Mouse (Mus musculus) layer of hippocampus, adult 6 months (tissue): ENCODE results near the gene Snx9. TPM values are rescaled to one million over a fixed set of nuclear protein-coding genes. Genes with fewer than 3 reads are reported as not detected.

Experiments used
- long read RNA-seq, 2 experiments: library from polyadenylated mRNA; unstranded; transcript quantifications; one replicate each; pipeline ENCODE4 v2.0.0; 2019 to 2020
- polyA plus RNA-seq: library from polyadenylated mRNA; unstranded; fragments of <200 nt; fragmentation: Nextera tagmentation; gene quantifications from 2 replicates; pipeline ENCODE4 v1.2.3, GENCODE M21; 2021

Snx9 gene
- polyA plus RNA-seq = 4.4 and 5.1 TPM in 2 replicates
- long read RNA-seq, experiment 1, partial matches to known transcripts = 6 of 10 reads
- long read RNA-seq, experiment 1, other reads (novel, unspliced or antisense) = 0 of 10 reads
- long read RNA-seq, experiment 2, transcript Snx9-201 (18 exons, 3,331 nt) = major isoform, 36 of 48 reads
- long read RNA-seq, experiment 2, partial matches to known transcripts = 3 of 48 reads
- long read RNA-seq, experiment 2, other reads (novel, unspliced or antisense) = 9 of 48 reads

DNA sequence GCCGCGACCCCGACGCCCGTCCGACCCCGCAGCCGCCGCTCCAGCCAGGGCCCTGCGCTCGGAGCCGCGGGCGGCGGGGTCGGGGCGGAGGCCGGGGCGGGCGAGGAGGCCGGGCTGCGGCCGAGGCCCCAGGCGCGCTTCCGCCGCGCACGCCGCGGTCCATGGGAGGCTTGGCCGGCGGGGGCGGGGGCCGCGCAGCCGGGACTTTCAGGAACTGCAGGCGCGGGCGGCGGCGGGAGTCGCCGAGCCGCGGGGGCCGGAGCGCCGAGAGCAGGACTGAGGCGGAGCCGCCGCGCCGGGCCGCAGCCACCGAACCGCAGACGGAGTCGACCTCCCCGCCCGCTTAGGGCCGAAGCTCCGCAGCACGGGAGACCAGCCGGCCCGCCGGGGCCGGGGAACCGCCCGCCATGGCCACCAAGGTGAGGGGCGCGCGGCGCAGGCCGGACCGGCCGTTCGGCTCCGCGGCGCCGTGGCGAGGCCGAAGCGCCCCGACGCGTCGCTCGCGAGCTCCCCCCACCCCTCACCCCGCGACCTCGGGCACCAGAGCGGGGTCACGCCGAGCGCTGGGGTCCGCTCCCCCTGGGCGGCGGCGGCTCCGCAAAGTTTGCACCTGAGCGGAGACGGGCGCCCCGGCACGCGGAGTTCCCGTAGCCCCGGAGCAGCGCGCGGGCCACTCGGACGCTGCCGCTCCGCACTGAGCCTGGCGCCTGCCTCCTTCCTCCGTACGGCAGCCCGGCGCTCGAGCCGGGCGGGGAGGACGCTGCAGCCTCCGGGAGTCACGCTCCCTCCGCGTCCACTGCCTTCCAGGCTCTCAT is at the start of gene Snx9:
Gene Snx9, plus strand, starts transcription at position 202 of the 815 bp plus-strand sequence.

DNA sequence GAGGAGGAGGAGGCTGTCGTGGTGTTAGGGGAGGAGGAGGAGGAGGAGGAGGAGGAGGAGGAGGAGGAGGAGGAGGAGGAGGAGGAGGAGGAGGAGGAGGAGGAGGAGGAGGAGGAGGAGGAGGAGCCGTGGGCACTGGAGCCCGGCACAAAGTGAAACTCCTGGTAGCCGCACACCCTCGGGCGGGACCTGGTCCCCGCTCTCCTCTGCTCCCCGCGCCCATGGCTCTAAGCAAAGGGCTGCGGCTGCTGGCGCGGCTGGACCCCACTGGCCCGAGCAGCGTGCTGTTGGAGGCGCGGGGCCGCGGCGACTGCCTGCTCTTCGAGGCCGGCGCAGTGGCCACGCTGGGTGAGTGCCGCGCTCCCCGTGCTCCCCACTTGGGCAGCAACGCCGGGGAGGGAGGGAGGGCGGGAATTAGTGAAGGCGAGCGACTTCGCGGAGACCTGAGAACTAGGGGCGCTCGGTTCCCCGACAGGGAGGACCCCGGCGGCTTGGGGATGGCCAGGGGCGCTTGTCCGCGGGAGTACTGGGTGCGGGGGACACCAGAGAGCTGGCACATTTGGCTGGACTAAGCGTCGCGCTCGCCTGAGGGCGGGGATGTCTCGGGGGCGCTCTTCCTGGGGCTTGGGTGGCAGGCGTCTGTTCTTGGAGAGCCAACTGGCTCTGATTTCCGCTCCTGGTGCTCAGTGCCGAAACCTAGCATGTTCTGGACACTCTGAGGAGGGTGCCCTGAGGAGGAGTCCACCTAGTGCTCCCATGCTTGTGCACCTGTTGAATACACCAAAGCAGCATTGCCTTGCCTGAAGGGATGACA is 100.3 kb downstream of the Snx9 start, which contains the start of gene Synj2:
Gene Synj2, plus strand, starts transcription at position 51 of the 814 bp plus-strand sequence.

Other genes starting within 250 kb of the Snx9 start
- gene Synj2, start 100.0 kb downstream of the Snx9 start, polyA plus RNA-seq = 14.4 and 17.8 TPM in 2 replicates
- gene Serac1, start 238.4 kb downstream of the Snx9 start, polyA plus RNA-seq = 2.5 and 2.8 TPM in 2 replicates
- 242 and 246 TPM in 2 replicates for gene Gtf2h5, start 238.5 kb downstream of the Snx9 start, polyA plus RNA-seq